Mouse (Mus musculus) olfactory bulb, adult 2 months (tissue): ENCODE data around the gene Sdha.

Source experiments
- CTCF ChIP-seq: fragments of 200-500 bp; IDR thresholded peaks from 2 replicates; pipeline ENCODE4 v1.5.1; 2012; ENCODE audit warnings: low read depth, mild to moderate bottlenecking, low read length, moderate library complexity; ENCODE audit not compliant: insufficient read depth
- POLR2A ChIP-seq: fragments of 200-500 bp; IDR thresholded peaks from 2 replicates; pipeline ENCODE4 v1.6.1; 2012; ENCODE audit warnings: mild to moderate bottlenecking, low read depth, low read length, moderate library complexity; ENCODE audit not compliant: insufficient read depth

DNA sequence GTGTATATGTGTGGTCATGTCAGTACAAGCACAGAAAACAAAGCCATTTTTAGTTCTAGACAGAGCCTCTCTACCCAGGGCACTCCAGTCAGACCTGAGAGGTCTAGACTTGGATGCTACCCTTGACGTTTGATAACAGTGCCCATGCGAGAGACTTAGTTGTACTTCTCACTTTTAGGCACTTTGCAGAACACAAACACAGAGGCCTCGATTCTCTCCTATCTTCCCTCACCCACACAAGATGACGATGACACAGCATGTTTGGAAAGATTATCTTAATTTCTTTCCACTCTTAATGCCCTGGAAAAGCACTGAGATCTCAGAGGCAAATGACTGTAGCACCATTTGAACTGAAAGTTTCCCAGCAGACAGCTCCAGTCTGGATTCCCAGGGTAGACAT, 74.4 kb downstream of the Sdha start:
- no peak for TF ChIP-seq CTCF
- TF ChIP-seq POLR2A: no peak
